Mouse (Mus musculus) heart, embryonic 12.5 days (tissue): ENCODE data around the gene AI987944. TPM values are rescaled to one million over a fixed set of nuclear protein-coding genes. Genes with fewer than 3 reads are reported as not detected.

Experiments used
- ATAC-seq: fragments of 200-750 bp; cut with Nextera tagmentation; 2 replicates; pipeline ENCODE4 v1.8.0; 2017; ENCODE audit warnings: moderate TSS enrichment, moderate library complexity; ENCODE audit not compliant: insufficient number of reproducible peaks, low FRiP score
- H3K27ac ChIP-seq: fragments of 300-500 bp; sonication (generic); 2 replicates; pipeline ENCODE4 v1.5.1; 2016; ENCODE audit warnings: mild to moderate bottlenecking, moderate library complexity; ENCODE audit not compliant: poor library complexity, severe bottlenecking
- H3K27me3 ChIP-seq: fragments of 300-500 bp; sonication (generic); replicated peaks from 2 replicates; pipeline ENCODE4 v1.6.1; 2016; ENCODE audit warnings: mild to moderate bottlenecking, moderate library complexity
- H3K36me3 ChIP-seq: fragments of 300-500 bp; sonication (generic); 2 replicates; pipeline ENCODE4 v1.6.1; 2016; ENCODE audit warnings: mild to moderate bottlenecking, moderate library complexity
- H3K4me1 ChIP-seq: fragments of 300-500 bp; sonication (generic); replicated peaks from 2 replicates; pipeline ENCODE4 v1.6.1; 2016; ENCODE audit warnings: mild to moderate bottlenecking
- H3K4me2 ChIP-seq: fragments of 300-500 bp; sonication (generic); 2 replicates; pipeline ENCODE4 v1.6.1; 2016; ENCODE audit warnings: mild to moderate bottlenecking, moderate library complexity
- H3K4me3 ChIP-seq: fragments of 300-500 bp; sonication (generic); 2 replicates; pipeline ENCODE4 v1.5.1; 2016; ENCODE audit warnings: mild to moderate bottlenecking
- H3K9ac ChIP-seq: fragments of 300-500 bp; sonication (generic); 2 replicates; pipeline ENCODE4 v1.6.1; 2016; ENCODE audit warnings: mild to moderate bottlenecking, moderate library complexity
- H3K9me3 ChIP-seq: fragments of 300-500 bp; sonication (generic); replicated peaks from 2 replicates; pipeline ENCODE4 v1.6.1; 2016; ENCODE audit warnings: mild to moderate bottlenecking, moderate library complexity
- WGBS: fragments of 180-500 bp; shearing (Covaris S2); methylation state at CpG from one replicate; pipeline ENCODE4 v1.1.7; 2016; 5-methylcytosine and 5-hydroxymethylcytosine counted together
- polyA plus RNA-seq: library from polyadenylated mRNA; unstranded; fragments of >200 nt; fragmentation: Nextera tagmentation; extraction: Ambion mirVana; gene quantifications from 2 replicates; pipeline ENCODE4 v1.2.1, GENCODE M21; 2016

Gene AI987944
- 9.2 and 9.8 TPM in 2 replicates for polyA plus RNA-seq

- WGBS = under 1% methylated on average over 25 of the region's 25 CpGs
Observed at GRCm38 (mm10) chr7:41393048-41393971, at the start of gene AI987944. AI987944 (minus strand) TSS chr7:41393379.

GRCm38 (mm10) chr7:41394130-41394529, 951 bp upstream of the AI987944 start:
- Histone ChIP-seq H3K4me3 (peak overlapping the region; percentile 73), H3K27me3 (no peaks in the 10 kb centered on the region), H3K27ac (no peak overlapping the region), H3K36me3 (no peaks in the 10 kb centered on the region), H3K9ac (no peak overlapping the region), H3K9me3 (no peaks in the 10 kb centered on the region; the same call in 1 of the 2 replicates), H3K4me1 (no peaks in the 10 kb centered on the region), H3K4me2 (peak overlapping the region; percentile 76)
- 69% methylated on average over 4 of the region's 4 CpGs for WGBS
- ATAC-seq = no peak

More at GRCm38 (mm10) chr7:41393048-41393971, at the start of gene AI987944:
- Histone ChIP-seq H3K4me3 (peak within 1 kb of the TSS; percentile 73), H3K27me3 (no peaks in the 10 kb centered on the region), H3K36me3 (no peaks in the 10 kb centered on the region), H3K4me2 (peak within 1 kb of the TSS; percentile 76), H3K4me1 (no peaks in the 10 kb centered on the region), H3K9ac (peak within 1 kb of the TSS; percentile 84), H3K27ac (peak within 1 kb of the TSS; percentile 81), H3K9me3 (no peaks in the 10 kb centered on the region; the same call in 1 of the 2 replicates)
- ATAC-seq = peak; percentile 99

Other genes with a start within 250 kb of the AI987944 start
- gene Gm5592, start 239.5 kb downstream of the AI987944 start, polyA plus RNA-seq = not detected in 2 replicates
- gene Vmn2r57, start 55.3 kb upstream of the AI987944 start, polyA plus RNA-seq = 0.22 and 0.26 TPM in 2 replicates
- gene Gm20449, start 106.0 kb upstream of the AI987944 start, polyA plus RNA-seq = 0.09 and 0.13 TPM in 2 replicates
- 5.9 and 6.7 TPM in 2 replicates for gene AW146154, start 106.5 kb upstream of the AI987944 start, polyA plus RNA-seq
- not detected in 2 replicates for gene Gm6871, start 180.3 kb upstream of the AI987944 start, polyA plus RNA-seq
- 8.3 and 9.1 TPM in 2 replicates for gene 2610021A01Rik, start 205.9 kb upstream of the AI987944 start, polyA plus RNA-seq
- gene Zfp788, start 239.8 kb upstream of the AI987944 start, polyA plus RNA-seq = 7.0 and 7.5 TPM in 2 replicates